Mouse (Mus musculus): ENCODE measurements at regions not wholly inside any gene's neighbourhood (a gene's known extent, or its start where the extent isn't known, plus 50 kb on each side); places are given as distances from the start of the nearest gene placed in this dataset.
"Not testable (repeated sequence)": the region's sequence is repeated elsewhere in the genome, so short reads cannot be mapped to it uniquely, and the experiment has no call there.

GRCm38 (mm10) chr14:110934816-110935215, 179.9 kb upstream of the Slitrk6 start:
- Histone ChIP-seq H3K4me3 (no peak overlapping the region), H3K27ac (no peak overlapping the region)
- TF ChIP-seq CTCF (conservative IDR thresholded peaks at IDR 0.05), result no peak
- DNase-seq (ENCODE audit: low spot score in 2 of 2), result no peak

GRCm38 (mm10) chr14:110921989-110922388, 167.0 kb upstream of the Slitrk6 start:
- no peak for DNase-seq (ENCODE audit: low spot score in 2 of 2)
- Histone ChIP-seq H3K27ac (no peak overlapping the region), H3K4me3 (no peak overlapping the region)
- TF ChIP-seq CTCF (conservative IDR thresholded peaks at IDR 0.05), result no peak

GRCm38 (mm10) chr14:110913341-110913740, 158.4 kb upstream of the Slitrk6 start:
- Histone ChIP-seq H3K4me3 (no peak overlapping the region), H3K27ac (no peak overlapping the region)
- DNase-seq (ENCODE audit: low spot score in 2 of 2), result no peak
- no peak for TF ChIP-seq CTCF (conservative IDR thresholded peaks at IDR 0.05)

GRCm38 (mm10) chr14:110892865-110893264, 137.9 kb upstream of the Slitrk6 start:
- no peak for TF ChIP-seq CTCF (conservative IDR thresholded peaks at IDR 0.05)

GRCm38 (mm10) chr14:110871339-110871738, 116.4 kb upstream of the Slitrk6 start:
- no peak for TF ChIP-seq CTCF (conservative IDR thresholded peaks at IDR 0.05)
- H3K4me3 ChIP-seq, result no peak overlapping the region
- no peak overlapping the region for H3K27ac ChIP-seq
- DNase-seq (ENCODE audit: low spot score in 2 of 2), result no peak

More at GRCm38 (mm10) chr14:110892865-110893264, 137.9 kb upstream of the Slitrk6 start:
- Histone ChIP-seq H3K4me3 (no peak overlapping the region), H3K27ac (no peak overlapping the region)
- DNase-seq (ENCODE audit: low spot score in 2 of 2), result no peak

GRCm38 (mm10) chr14:110824642-110825041, 69.7 kb upstream of the Slitrk6 start:
- peak in 1 of 2 experiments; percentile 2 for DNase-seq (ENCODE audit: low spot score in 2 of 2)
- Histone ChIP-seq H3K4me3 (no peak overlapping the region), H3K27ac (no peak overlapping the region)
- peak; percentile 79 for TF ChIP-seq CTCF (conservative IDR thresholded peaks at IDR 0.05)

GRCm38 (mm10) chr14:110822174-110822573, 67.2 kb upstream of the Slitrk6 start:
- DNase-seq (ENCODE audit: low spot score in 2 of 2); H3K27ac ChIP-seq; H3K4me3 ChIP-seq: not testable (repeated sequence)
